Mouse (Mus musculus): ENCODE measurements at regions not wholly inside any gene's neighbourhood (a gene's known extent, or its start where the extent isn't known, plus 50 kb on each side); places are given as distances from the start of the nearest gene placed in this dataset.

DNA sequence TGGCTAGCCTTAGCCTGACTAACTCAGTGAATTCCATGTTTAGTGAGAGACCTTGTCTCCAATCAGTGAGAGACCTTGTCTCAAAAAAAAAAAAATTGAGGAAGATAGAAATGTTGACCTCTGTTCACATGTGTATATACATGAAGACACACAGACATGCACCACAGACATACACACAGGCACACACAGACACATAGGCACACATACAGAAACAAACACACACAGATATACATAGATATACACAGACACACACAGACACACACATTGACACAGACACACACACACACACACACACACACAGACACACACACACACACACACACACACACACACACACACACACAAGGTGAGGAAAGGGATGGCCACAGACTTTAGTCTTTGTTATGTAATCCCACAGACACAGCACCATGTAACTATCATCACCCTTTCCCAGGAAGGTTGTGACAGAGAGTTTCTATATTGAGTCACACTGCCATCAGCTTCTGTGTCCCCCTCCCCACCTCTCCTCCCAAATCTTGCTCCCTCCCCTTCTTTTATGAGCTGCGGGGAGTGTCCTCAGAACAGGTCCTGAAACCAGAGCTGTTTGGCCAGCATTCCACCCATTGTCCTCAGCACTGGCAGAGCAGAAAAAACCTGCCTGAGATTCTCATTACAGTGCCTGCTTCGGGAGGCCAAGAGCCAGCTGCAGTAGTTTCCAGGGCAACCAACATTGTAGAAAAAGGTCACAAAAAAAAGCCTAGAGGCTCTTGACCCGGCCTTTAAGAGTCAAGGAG lies 74.0 kb downstream of the Calml3 start:
- TF ChIP-seq CTCF (IDR thresholded peaks at IDR 0.05; ENCODE audit: borderline replicate concordance, insufficient read depth, low read length) (no peak), POLR2A (IDR thresholded peaks at IDR 0.05; ENCODE audit: low read depth, low read length) (no peak)
